Mouse (Mus musculus): ENCODE results near the gene Olfr1387.

DNA sequence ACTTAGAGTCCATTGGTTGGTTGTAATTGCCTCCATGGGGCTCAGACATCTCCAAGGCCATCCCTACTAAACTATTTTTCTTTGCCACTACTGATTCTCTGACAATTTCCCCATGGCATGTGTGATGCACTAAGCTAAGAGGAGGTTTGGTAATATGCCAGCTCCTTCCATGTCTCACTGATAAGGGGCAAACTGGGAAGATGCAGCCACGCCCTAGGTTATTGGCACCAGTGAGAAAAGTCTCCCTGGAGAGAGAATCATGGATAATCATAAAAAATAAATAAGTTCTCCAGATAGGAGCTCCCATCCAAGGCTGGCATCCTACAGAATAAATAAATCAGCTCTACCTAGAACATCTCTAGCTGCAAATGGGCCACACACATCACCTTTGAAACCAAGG lies at the start of gene Olfr1387:
- TF ChIP-seq POLR2A (IDR thresholded peaks at IDR 0.05; ENCODE audit: insufficient read depth, low read depth, low read length) = no peak
- TF ChIP-seq CTCF (IDR thresholded peaks at IDR 0.05; ENCODE audit: insufficient read depth, low read depth, low read length) = no peak

Measured in olfactory bulb, adult 2 months (tissue).